10 mouse cellular contexts compared by ENCODE assay signal in the genomic region with DNA sequence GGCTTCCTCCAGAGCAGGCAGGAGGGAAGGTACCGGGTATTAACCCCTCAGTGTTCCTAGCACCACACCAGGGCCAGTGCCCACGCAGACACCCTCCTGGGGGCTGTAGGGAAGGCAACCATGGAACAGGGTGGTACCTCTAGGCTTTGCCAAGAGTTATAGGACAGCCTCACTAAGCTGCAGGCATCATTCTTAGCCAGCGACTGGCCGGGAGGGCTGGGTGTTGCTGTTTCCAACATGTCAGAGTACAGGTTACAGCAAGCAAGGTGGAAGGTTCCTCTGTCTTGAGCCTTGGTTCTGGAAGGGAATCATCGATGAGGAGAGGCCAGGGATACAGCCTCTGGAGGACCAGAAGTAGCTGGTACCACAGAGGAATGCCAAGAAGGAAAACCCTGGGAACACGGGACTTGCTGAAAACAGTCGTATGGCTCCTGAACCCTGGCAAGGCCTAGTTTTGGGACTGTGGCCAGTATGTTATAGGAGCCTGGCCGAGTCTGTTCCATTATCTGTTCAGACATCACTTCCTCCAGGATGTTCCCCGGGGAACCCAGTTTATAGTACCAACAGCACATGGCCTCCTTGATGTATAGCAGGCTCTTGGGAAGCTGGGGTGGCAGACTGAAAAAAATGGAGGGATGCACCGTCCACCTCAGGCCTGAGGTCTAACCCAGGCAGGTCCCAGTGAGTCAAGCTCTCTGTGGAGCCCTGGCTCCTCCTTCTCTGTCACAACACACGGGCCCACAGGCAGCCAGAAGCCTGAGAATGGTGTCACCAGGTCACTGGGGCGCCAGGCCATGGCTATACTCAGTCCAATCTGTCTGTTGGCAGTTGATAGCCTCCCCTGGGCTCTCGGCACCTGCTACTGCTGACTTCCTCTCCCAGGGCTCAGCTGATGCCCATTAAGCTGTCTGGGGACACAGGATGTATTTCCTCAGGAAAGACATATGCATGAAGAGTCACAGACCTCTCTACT.
DNase-seq lines count a peak whose midpoint lies in the region; ATAC-seq and TF ChIP-seq lines count a peak whose summit lies in the region.
"Had no signal": no experiment of that assay in that cellular context is flagged by ENCODE, and none has a peak within 500 bp of the region (broad histone marks: within the 10 kb centered on the region; RNA-seq: fewer than 3 reads in every experiment).

No protein-coding gene starts in this region.

- no peak overlapping the region for H3K9ac ChIP-seq in forebrain, embryonic 13.5 days
- no peak overlapping the region for H3K9ac ChIP-seq in forebrain, embryonic 11.5 days (ENCODE audit: low read length)
- no peak overlapping the region for H3K9ac ChIP-seq in hindbrain, postnatal 0 days (replicated peaks; ENCODE audit: low read length)

- H3K4me1 ChIP-seq in forebrain, embryonic 13.5 days: peaks cover 34% of the 10 kb centered on the region
- 0 out of 2 replicates have a peak, but pooled peaks cover 2% of the 10 kb centered on the region for H3K4me1 ChIP-seq in forebrain, embryonic 11.5 days (replicated peaks; ENCODE audit: control insufficient read depth, insufficient read depth, low read length)
- peaks cover 26% of the 10 kb centered on the region for H3K4me1 ChIP-seq in hindbrain, postnatal 0 days (ENCODE audit: insufficient read depth, low read length)

- H3K36me3 ChIP-seq in forebrain, embryonic 13.5 days (ENCODE audit: poor library complexity, severe bottlenecking): no peaks in the 10 kb centered on the region
- H3K36me3 ChIP-seq in forebrain, embryonic 11.5 days (ENCODE audit: control insufficient read depth, insufficient read depth, low read length): no peaks in the 10 kb centered on the region
- no peaks in the 10 kb centered on the region for H3K36me3 ChIP-seq in hindbrain, postnatal 0 days (ENCODE audit: insufficient read depth, low read length)

- no peaks in the 10 kb centered on the region for H3K9me3 ChIP-seq in forebrain, embryonic 13.5 days (replicated peaks)
- no peaks in the 10 kb centered on the region for H3K9me3 ChIP-seq in forebrain, embryonic 11.5 days (ENCODE audit: control insufficient read depth, low read length)
- no peaks in the 10 kb centered on the region for H3K9me3 ChIP-seq in hindbrain, postnatal 0 days (ENCODE audit: low read length)

- H3K4me2 ChIP-seq in forebrain, embryonic 13.5 days: no peak overlapping the region
- H3K4me2 ChIP-seq in forebrain, embryonic 11.5 days (ENCODE audit: low read depth, low read length, severe bottlenecking): no peak overlapping the region
- H3K4me2 ChIP-seq in hindbrain, postnatal 0 days (ENCODE audit: low read depth, low read length): no peak overlapping the region

- peak overlapping the region; percentile 22; the same call in 1 of the 2 replicates for H3K27ac ChIP-seq in forebrain, embryonic 13.5 days
- H3K27ac ChIP-seq in forebrain, embryonic 11.5 days (ENCODE audit: low read depth, low read length): no peak overlapping the region
- peak overlapping the region; percentile 77 for H3K27ac ChIP-seq in hindbrain, postnatal 0 days
- H3K27ac ChIP-seq: macrophage had no signal

- 90% methylated on average over 13 of the region's 13 CpGs for WGBS in forebrain, embryonic 13.5 days
- WGBS in forebrain, embryonic 11.5 days: 87% methylated on average over 13 of the region's 13 CpGs
- 53% methylated on average over 13 of the region's 13 CpGs for WGBS in hindbrain, postnatal 0 days

- no peak for ATAC-seq in forebrain, embryonic 13.5 days
- ATAC-seq in forebrain, embryonic 11.5 days (replicated peaks; ENCODE audit: low FRiP score): no peak
- ATAC-seq in hindbrain, postnatal 0 days: 0 out of 2 replicates have a peak, but pooled peaks have one; percentile 5

- H3K4me3 ChIP-seq in forebrain, embryonic 13.5 days: no peak overlapping the region
- H3K4me3 ChIP-seq in forebrain, embryonic 11.5 days (ENCODE audit: low read depth, low read length): no peak overlapping the region
- no peak overlapping the region for H3K4me3 ChIP-seq in hindbrain, postnatal 0 days (ENCODE audit: low read length)

- DNase-seq in forebrain, embryonic 11.5 days (ENCODE audit: low spot score): no peak
- peak; percentile 96 for DNase-seq in MN1 (ENCODE audit: low spot score)
- peak; percentile 87 to 91 for DNase-seq in cerebellum, postnatal 25 days
- peak; percentile 50 for DNase-seq in hindbrain, postnatal 0 days (ENCODE audit: low spot score)
- DNase-seq in kidney, adult 9 months: no peak
- DNase-seq in layer of hippocampus, postnatal 10 days (ENCODE audit: low spot score in 2 of 2): no peak
- DNase-seq in ovary, postnatal 14 days (ENCODE audit: low spot score): no peak
- DNase-seq: thymus, adult 18-20 months had no signal

- no peaks in the 10 kb centered on the region for H3K27me3 ChIP-seq in forebrain, embryonic 13.5 days
- no peaks in the 10 kb centered on the region for H3K27me3 ChIP-seq in forebrain, embryonic 11.5 days (ENCODE audit: control insufficient read depth, insufficient read depth, low read length)
- no peaks in the 10 kb centered on the region for H3K27me3 ChIP-seq in hindbrain, postnatal 0 days (ENCODE audit: insufficient read depth, low read length)

- no peak for TF ChIP-seq CTCF in hindbrain, postnatal 0 days (IDR thresholded peaks at IDR 0.05; ENCODE audit: low read depth)

Comparison
In these comparisons a context has a peak if more than half of its experiments do, and no peak if none do; other contexts are left out.
1. DNase-seq: peak in MN1 (single experiment), cerebellum, postnatal 25 days (2 of 2) and hindbrain, postnatal 0 days (single experiment); none in forebrain, embryonic 11.5 days (single experiment), kidney, adult 9 months (single experiment), layer of hippocampus, postnatal 10 days (0 of 2) and ovary, postnatal 14 days (single experiment).